Mouse (Mus musculus) gastrocnemius, adult 2 months (tissue): ENCODE data around the gene Gm12248. TPM values are rescaled to one million over a fixed set of nuclear protein-coding genes. Genes with fewer than 3 reads are reported as not detected.
"Not testable (repeated sequence)": the region's sequence is repeated elsewhere in the genome, so short reads cannot be mapped to it uniquely, and the experiment has no call there.

Source experiments
- DNase-seq: peaks from one replicate; pipeline ENCODE4 v3.0.0; 2022
- H3K27ac ChIP-seq: fragments of 200-600 bp; 2 replicates; pipeline ENCODE4 v1.8.1; 2022; ENCODE audit warnings: mild to moderate bottlenecking
- H3K4me3 ChIP-seq: fragments of 200-600 bp; 2 replicates; pipeline ENCODE4 v1.8.1; 2022; ENCODE audit warnings: mild to moderate bottlenecking, moderate library complexity
- CTCF ChIP-seq: fragments of 200-600 bp; IDR thresholded peaks from 2 replicates; pipeline ENCODE4 v1.8.1; 2022; ENCODE audit warnings: antibody characterized with exemption, mild to moderate bottlenecking, moderate library complexity
- intact Hi-C: fragments of 180-260 bp; cut with DNase I; formaldehyde crosslinking; loops from one replicate; pipeline ENCODE4 v1.15.1; 2025
- total RNA-seq, 2 experiments: library from RNA; stranded (reverse); gene quantifications; 2 replicates each; pipeline ENCODE4 v1.2.3; 2021

The Gm12248 gene
- total RNA-seq, 2 experiments from 2014 or later = not detected

- DNase-seq = no peak
- no peak overlapping the region for H3K4me3 ChIP-seq
- intact Hi-C loops = loop anchor here (5.0 to 10.0 kb wide), 3 partner anchors 93 to 225 kb away; partner anchors contain the start of gene Larp1
- no peak for TF ChIP-seq CTCF
- no peak overlapping the region for H3K27ac ChIP-seq
Observed at GRCm38 (mm10) chr11:58100006-58100405, 7.1 kb upstream of the Gm12248 start.

- DNase-seq, intact Hi-C loops, H3K27ac ChIP-seq: not testable (repeated sequence)
- TF ChIP-seq CTCF = peak; percentile 47
- peak overlapping the region; percentile 82 for H3K4me3 ChIP-seq
Observed at GRCm38 (mm10) chr11:58098366-58098720, 5.4 kb upstream of the Gm12248 start.

GRCm38 (mm10) chr11:58097621-58098365 lies 4.9 kb upstream of the Gm12248 start:
- intact Hi-C loops = no loop called here
- TF ChIP-seq CTCF = 0 out of 2 replicates have a peak, but pooled peaks have one; percentile 0
- Histone ChIP-seq H3K4me3 (peak overlapping the region; percentile 82), H3K27ac (peak overlapping the region; percentile 80)
- DNase-seq = peak; percentile 36

GRCm38 (mm10) chr11:58096821-58097620 lies 4.1 kb upstream of the Gm12248 start:
- peak overlapping the region; percentile 82 for H3K4me3 ChIP-seq
- peak overlapping the region; percentile 80 for H3K27ac ChIP-seq
- intact Hi-C loops = no loop called here
- 0 out of 2 replicates have a peak, but pooled peaks have one; percentile 0 for TF ChIP-seq CTCF
- peak; percentile 45 for DNase-seq

GRCm38 (mm10) chr11:58096160-58096559 lies 3.2 kb upstream of the Gm12248 start:
- intact Hi-C loops = no loop called here
- TF ChIP-seq CTCF = no peak
- Histone ChIP-seq H3K27ac (no peak overlapping the region), H3K4me3 (no peak overlapping the region)
- no peak for DNase-seq

- TF ChIP-seq CTCF = no peak
- intact Hi-C loops = no loop called here
- H3K27ac ChIP-seq = no peak overlapping the region
- H3K4me3 ChIP-seq = no peak overlapping the region
- no peak for DNase-seq
Observed at GRCm38 (mm10) chr11:58095561-58095960, 2.6 kb upstream of the Gm12248 start.

- intact Hi-C loops = no loop called here
- peak overlapping the region; percentile 0; the same call in 1 of the 2 replicates for H3K27ac ChIP-seq
- TF ChIP-seq CTCF = no peak
- H3K4me3 ChIP-seq = no peak overlapping the region
- no peak for DNase-seq
Observed at GRCm38 (mm10) chr11:58094766-58095165, 1.8 kb upstream of the Gm12248 start.

GRCm38 (mm10) chr11:58092541-58092940 lies 393 bp downstream of the Gm12248 start:
- Histone ChIP-seq H3K27ac (peak overlapping the region; percentile 86), H3K4me3 (peak overlapping the region; percentile 74)
- TF ChIP-seq CTCF = no peak
- intact Hi-C loops = no loop called here
- DNase-seq = peak; percentile 45

GRCm38 (mm10) chr11:58081716-58082115 lies 11.2 kb downstream of the Gm12248 start:
- H3K27ac ChIP-seq = no peak overlapping the region
- no peak for DNase-seq
- intact Hi-C loops = no loop called here
- TF ChIP-seq CTCF = no peak
- no peak overlapping the region for H3K4me3 ChIP-seq

GRCm38 (mm10) chr11:58077270-58077669 lies 15.7 kb downstream of the Gm12248 start:
- TF ChIP-seq CTCF = no peak
- intact Hi-C loops = no loop called here
- Histone ChIP-seq H3K4me3 (no peak overlapping the region), H3K27ac (no peak overlapping the region)
- DNase-seq = no peak

GRCm38 (mm10) chr11:58072978-58073377 lies 20.0 kb downstream of the Gm12248 start:
- intact Hi-C loops = no loop called here
- Histone ChIP-seq H3K4me3 (no peak overlapping the region), H3K27ac (no peak overlapping the region)
- no peak for DNase-seq
- no peak for TF ChIP-seq CTCF

GRCm38 (mm10) chr11:58065025-58065424 lies 27.9 kb downstream of the Gm12248 start:
- intact Hi-C loops = loop anchor here (10.0 kb wide), 1 partner anchor 270 kb away; no protein-coding TSS in a partner anchor
- Histone ChIP-seq H3K27ac (no peak overlapping the region), H3K4me3 (no peak overlapping the region)
- no peak for TF ChIP-seq CTCF
- DNase-seq = no peak

GRCm38 (mm10) chr11:58062586-58062985 lies 30.3 kb downstream of the Gm12248 start:
- no peak for TF ChIP-seq CTCF
- Histone ChIP-seq H3K4me3 (no peak overlapping the region), H3K27ac (no peak overlapping the region)
- intact Hi-C loops = loop anchor here (10.0 kb wide), 1 partner anchor 268 kb away; no protein-coding TSS in a partner anchor
- DNase-seq = no peak

GRCm38 (mm10) chr11:58061218-58061617 lies 31.7 kb downstream of the Gm12248 start:
- not testable (repeated sequence) for H3K4me3 ChIP-seq, DNase-seq, H3K27ac ChIP-seq
- intact Hi-C loops = loop anchor here (10.0 kb wide), 1 partner anchor 266 kb away; no protein-coding TSS in a partner anchor

GRCm38 (mm10) chr11:58059752-58060151 lies 33.2 kb downstream of the Gm12248 start:
- DNase-seq, H3K4me3 ChIP-seq, H3K27ac ChIP-seq: not testable (repeated sequence)
- intact Hi-C loops = loop anchor here (10.0 kb wide), 1 partner anchor 265 kb away; no protein-coding TSS in a partner anchor
